In the genomic region with DNA sequence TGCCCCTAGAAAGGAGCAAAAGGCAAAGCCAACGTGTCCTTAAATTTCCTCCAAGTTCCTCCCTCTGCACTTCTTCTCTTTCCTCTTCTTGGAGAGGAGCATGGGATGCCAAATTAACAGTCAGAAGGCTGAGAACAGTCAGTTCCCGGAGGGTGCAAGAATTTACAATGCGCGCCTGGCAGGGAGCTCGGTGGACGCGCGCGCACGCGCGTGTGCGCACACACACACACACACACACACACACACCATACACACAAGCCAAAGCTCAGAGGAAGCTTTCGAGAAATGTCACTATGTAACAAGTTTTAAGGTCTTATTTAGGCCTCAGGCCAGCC, we compare ENCODE assay signal across 8 mouse cellular contexts. TPM values are rescaled to one million over a fixed set of nuclear protein-coding genes. Genes with fewer than 3 reads are reported as not detected.
DNase-seq lines count a peak whose midpoint lies in the region; ATAC-seq and TF ChIP-seq lines count a peak whose summit lies in the region.

No protein-coding gene starts in this region.

- peak overlapping the region; percentile 97 for H3K27ac ChIP-seq in intestine, embryonic 15.5 days
- H3K27ac ChIP-seq in liver, embryonic 14.5 days: no peak overlapping the region
- H3K27ac ChIP-seq in neural tube, embryonic 13.5 days (replicated peaks): peak overlapping the region; percentile 95

- H3K9ac ChIP-seq in intestine, embryonic 15.5 days: peak overlapping the region; percentile 92
- H3K9ac ChIP-seq in liver, embryonic 14.5 days (replicated peaks): peak overlapping the region; percentile 78; the same call in 1 of the 2 replicates
- H3K9ac ChIP-seq in neural tube, embryonic 13.5 days: peak overlapping the region; percentile 95

- H3K9me3 ChIP-seq in erythroblast, embryonic 14.5 days (ENCODE audit: control insufficient read depth, low read length): no peaks in the 10 kb centered on the region
- no peaks in the 10 kb centered on the region for H3K9me3 ChIP-seq in intestine, embryonic 15.5 days
- no peaks in the 10 kb centered on the region for H3K9me3 ChIP-seq in liver, embryonic 14.5 days (ENCODE audit: control insufficient read depth, low read length)
- no peaks in the 10 kb centered on the region for H3K9me3 ChIP-seq in neural tube, embryonic 13.5 days

- peak overlapping the region; percentile 93 for H3K4me3 ChIP-seq in erythroblast, embryonic 14.5 days (replicated peaks)
- H3K4me3 ChIP-seq in intestine, embryonic 15.5 days (replicated peaks): peak overlapping the region; percentile 96
- peak overlapping the region; percentile 77 to 80 for H3K4me3 ChIP-seq in liver, embryonic 14.5 days (ENCODE audit: insufficient read depth in 1 of 2, low read depth in 2 of 2, low read length in 2 of 2)
- H3K4me3 ChIP-seq in neural tube, embryonic 13.5 days: peak overlapping the region; percentile 99

- H3K4me1 ChIP-seq in erythroblast, embryonic 14.5 days (ENCODE audit: control insufficient read depth): peaks cover 25% of the 10 kb centered on the region
- H3K4me1 ChIP-seq in intestine, embryonic 15.5 days (replicated peaks): peaks cover 11% of the 10 kb centered on the region
- peaks cover 4 to 5% of the 10 kb centered on the region in 2 experiments; a peak in 3 of 4 replicates for H3K4me1 ChIP-seq in liver, embryonic 14.5 days (replicated peaks; ENCODE audit: control insufficient read depth in 2 of 2, insufficient read depth in 2 of 2, low read length in 1 of 2)
- H3K4me1 ChIP-seq in neural tube, embryonic 13.5 days (replicated peaks): peaks cover 31% of the 10 kb centered on the region

- no peak for TF ChIP-seq CTCF in liver, embryonic 14.5 days (IDR thresholded peaks at IDR 0.05; ENCODE audit: low read depth)

- intact Hi-C loops in gastrocnemius, postnatal 14 days (cut with DNase I; ENCODE audit: low total_unique reads): no loop called here

- H3K27me3 ChIP-seq in erythroblast, embryonic 14.5 days (ENCODE audit: control insufficient read depth): peaks cover 9% of the 10 kb centered on the region
- H3K27me3 ChIP-seq in intestine, embryonic 15.5 days (replicated peaks): no peaks in the 10 kb centered on the region
- H3K27me3 ChIP-seq in liver, embryonic 14.5 days (ENCODE audit: control insufficient read depth, insufficient read depth, low read length): no peaks in the 10 kb centered on the region
- H3K27me3 ChIP-seq in neural tube, embryonic 13.5 days: no peaks in the 10 kb centered on the region

- no peak for ATAC-seq in erythroblast, adult 5-6 weeks (replicated peaks; ENCODE audit: low FRiP score, poor library complexity, severe bottlenecking)
- no peak for ATAC-seq in intestine, embryonic 15.5 days
- ATAC-seq in liver, embryonic 14.5 days (ENCODE audit: insufficient read depth): no peak
- no peak for ATAC-seq in neural tube, embryonic 13.5 days (ENCODE audit: low read depth)

- no peaks in the 10 kb centered on the region for H3K36me3 ChIP-seq in erythroblast, embryonic 14.5 days (ENCODE audit: control insufficient read depth)
- H3K36me3 ChIP-seq in intestine, embryonic 15.5 days: no peaks in the 10 kb centered on the region
- no peaks in the 10 kb centered on the region for H3K36me3 ChIP-seq in liver, embryonic 14.5 days (replicated peaks; ENCODE audit: control insufficient read depth, insufficient read depth, low read depth)
- no peaks in the 10 kb centered on the region for H3K36me3 ChIP-seq in neural tube, embryonic 13.5 days

- no peak for TF ChIP-seq EP300 in liver, embryonic 14.5 days (IDR thresholded peaks at IDR 0.05; ENCODE audit: low read depth)

- peak; percentile 47 to 48 for DNase-seq in cerebellum, postnatal 36 days
- DNase-seq in gastrocnemius, postnatal 14 days: peak; percentile 48
- no peak for DNase-seq in liver, embryonic 14.5 days (ENCODE audit: low read depth in 3 of 3, low spot score in 3 of 3)
- DNase-seq in urinary bladder, postnatal 36 days (ENCODE audit: low spot score in 2 of 2): peak; percentile 35 to 63

- WGBS in intestine, embryonic 15.5 days: 2% methylated on average over 14 of the region's 14 CpGs
- WGBS in liver, embryonic 14.5 days (ENCODE audit: insufficient replicate concordance): 17% methylated on average over 14 of the region's 14 CpGs
- WGBS in neural tube, embryonic 13.5 days: 2% methylated on average over 14 of the region's 14 CpGs

- H3K4me2 ChIP-seq in intestine, embryonic 15.5 days (replicated peaks): peak overlapping the region; percentile 78
- H3K4me2 ChIP-seq in liver, embryonic 14.5 days (ENCODE audit: low read depth): peak overlapping the region; percentile 83
- H3K4me2 ChIP-seq in neural tube, embryonic 13.5 days: peak overlapping the region; percentile 68

RNA-seq across cellular contexts. Expression of a gene that starts 1.5 kb away (rescaled TPM):
- polyA plus RNA-seq in erythroblast, embryonic 14.5 days (2012): 0.11 and 0.18 TPM in 2 replicates
- total RNA-seq in erythroblast, adult 5-6 weeks (2015; ENCODE audit: low replicate concordance): 6.9 and 14.4 TPM in 2 replicates
- total RNA-seq in erythroblast, adult 5-6 weeks (2017; ENCODE audit: low replicate concordance): 10.5 and 23.1 TPM in 2 replicates
- 10 to 100 TPM; 16.9 to 17.7 TPM for total RNA-seq in gastrocnemius, postnatal 14 days (2021)
- polyA plus RNA-seq in intestine, embryonic 15.5 days (2015; fragmentation: Nextera tagmentation; extraction: Ambion mirVana): 17.4 and 18.6 TPM in 2 replicates
- polyA plus RNA-seq in liver, embryonic 14.5 days (2012; rRNA removed): 3.2 and 4.4 TPM in 2 replicates
- polyA plus RNA-seq in liver, embryonic 14.5 days (2014; fragmentation: Nextera tagmentation; extraction: Ambion mirVana): 4.9 and 5.1 TPM in 2 replicates
- 12.1 and 14.6 TPM in 2 replicates for polyA plus RNA-seq in neural tube, embryonic 13.5 days (2015; fragmentation: Nextera tagmentation; extraction: Ambion mirVana)

Comparison
In these comparisons a context has a peak if more than half of its experiments do, and no peak if none do; other contexts are left out.
1. DNase-seq: peak in cerebellum, postnatal 36 days (2 of 2), gastrocnemius, postnatal 14 days (single experiment) and urinary bladder, postnatal 36 days (2 of 2); none in liver, embryonic 14.5 days (0 of 3).
2. Peak in every context shown above with its lines, with median percentiles within 50 percentile points of each other: H3K4me3 ChIP-seq, H3K4me2 ChIP-seq and H3K9ac ChIP-seq.